Mouse (Mus musculus) bone marrow, adult 2 months (tissue): Measurements from ENCODE around the gene Il12rb1.

Experiments
- CTCF ChIP-seq: fragments of 200-500 bp; IDR thresholded peaks from 2 replicates; pipeline ENCODE4 v1.5.1; 2011; ENCODE audit warnings: low read length, control low read depth; ENCODE audit not compliant: control insufficient read depth, insufficient read depth
- POLR2A ChIP-seq: fragments of 200-500 bp; IDR thresholded peaks from 2 replicates; pipeline ENCODE4 v1.6.1; 2011; ENCODE audit warnings: low read depth, mild to moderate bottlenecking, control low read depth, low read length, borderline replicate concordance; ENCODE audit not compliant: control insufficient read depth

GRCm38 (mm10) chr8:70768231-70768776 is 39.9 kb upstream of the Il12rb1 start:
- TF ChIP-seq CTCF (no peak), POLR2A (no peak)
